Mouse (Mus musculus): Measurements from ENCODE around the gene Tcf7l2. TPM values are rescaled to one million over a fixed set of nuclear protein-coding genes. Genes with fewer than 3 reads are reported as not detected.

Tcf7l2 gene
- polyA plus RNA-seq, 1 experiment, result 10.9 TPM

DNA sequence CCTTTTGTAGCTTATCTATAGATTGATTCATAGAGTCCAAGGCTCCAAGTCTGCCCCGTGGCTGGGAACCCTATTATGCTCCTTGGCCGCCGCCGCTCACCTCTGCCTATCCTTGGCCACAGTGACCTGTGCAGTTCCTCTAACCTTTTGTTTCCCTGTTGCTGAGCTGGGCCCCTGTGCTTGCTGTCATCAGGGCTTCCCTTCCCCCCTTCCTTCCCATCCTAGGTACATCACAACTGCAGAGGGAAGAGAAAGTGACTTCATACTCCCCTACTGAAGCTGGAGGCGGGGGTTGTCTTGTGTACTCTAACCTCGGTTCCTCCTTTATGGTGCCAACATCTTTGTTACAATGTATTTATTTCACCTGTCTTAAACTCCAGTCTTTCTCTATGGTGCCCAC is 50.3 kb downstream of the Tcf7l2 start:
- no peak for TF ChIP-seq GATA1 (IDR thresholded peaks at IDR 0.05; ENCODE audit: low read length)

GRCm38 (mm10) chr19:55792571-55792970 is 51.0 kb downstream of the Tcf7l2 start:
- no peak for TF ChIP-seq GATA1 (IDR thresholded peaks at IDR 0.05; ENCODE audit: low read length)

DNA sequence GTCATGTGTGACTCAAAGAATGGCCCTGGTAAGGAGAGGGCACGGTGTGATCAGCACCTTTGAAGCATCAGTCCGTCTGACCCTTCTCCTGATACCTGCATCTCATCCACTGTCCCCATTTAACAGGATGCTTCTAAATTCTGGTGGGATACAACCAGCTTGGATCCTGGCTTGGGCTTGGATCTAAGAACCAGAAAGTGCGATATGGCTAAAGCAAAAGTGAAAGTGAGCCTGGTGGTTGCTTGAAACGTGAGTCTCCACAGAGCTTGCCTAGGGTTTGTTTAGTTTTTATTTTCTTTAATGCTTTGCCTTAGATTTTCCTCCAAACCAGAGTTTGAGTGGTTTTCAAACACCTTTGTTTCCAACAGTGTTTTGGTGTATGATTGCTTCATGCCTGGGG is 51.4 kb downstream of the Tcf7l2 start:
- no peak for TF ChIP-seq GATA1 (IDR thresholded peaks at IDR 0.05; ENCODE audit: low read length)

GRCm38 (mm10) chr19:55794194-55794945 is 52.8 kb downstream of the Tcf7l2 start:
- no peak for TF ChIP-seq GATA1 (IDR thresholded peaks at IDR 0.05; ENCODE audit: low read length)

GRCm38 (mm10) chr19:55794946-55795340 is 53.3 kb downstream of the Tcf7l2 start:
- no peak for TF ChIP-seq GATA1 (IDR thresholded peaks at IDR 0.05; ENCODE audit: low read length)

DNA sequence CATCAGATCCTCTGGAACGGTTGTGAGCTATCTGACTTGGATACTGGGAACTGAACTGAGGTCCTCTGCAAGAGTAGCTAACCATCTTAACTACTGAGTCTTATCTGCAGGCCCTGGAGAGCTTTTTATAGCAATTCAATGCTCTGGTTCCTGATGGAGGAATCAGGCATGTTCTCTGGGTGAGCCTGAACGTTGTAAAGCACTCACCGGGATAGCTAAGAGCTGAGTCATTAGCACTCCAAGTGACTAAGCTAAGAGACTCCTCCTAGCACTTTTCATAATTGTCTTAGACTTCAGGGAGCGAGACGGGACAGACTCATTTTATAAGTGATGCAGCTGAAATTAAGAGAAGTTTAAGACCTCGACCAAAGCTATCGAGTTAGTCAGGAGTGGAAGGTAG is 53.7 kb downstream of the Tcf7l2 start:
- TF ChIP-seq GATA1 (IDR thresholded peaks at IDR 0.05; ENCODE audit: low read length), result no peak

- TF ChIP-seq GATA1 (IDR thresholded peaks at IDR 0.05; ENCODE audit: low read length), result no peak
Measured at GRCm38 (mm10) chr19:55797834-55798233, 56.2 kb downstream of the Tcf7l2 start.

GRCm38 (mm10) chr19:55799411-55799810 is 57.8 kb downstream of the Tcf7l2 start:
- no peak for TF ChIP-seq GATA1 (IDR thresholded peaks at IDR 0.05; ENCODE audit: low read length)

DNA sequence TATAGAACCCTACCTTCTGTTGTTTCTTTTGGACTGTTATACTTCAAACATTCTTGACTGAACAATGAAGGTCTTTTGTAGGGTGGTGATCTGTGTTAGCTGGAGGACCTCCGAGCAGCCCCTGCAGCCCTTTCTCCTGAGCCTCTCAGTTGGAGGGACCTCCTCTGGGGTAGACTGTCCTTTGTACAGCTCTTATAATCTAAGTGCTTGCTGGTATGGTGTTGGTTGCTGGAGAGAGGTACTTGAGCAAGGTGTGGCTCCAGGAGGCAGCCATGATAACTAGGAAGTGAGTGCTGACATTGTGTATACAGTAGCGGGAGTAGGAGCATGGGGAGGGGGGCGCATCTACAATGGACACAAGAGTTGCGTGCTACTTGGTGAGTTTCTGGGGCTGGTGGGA is 58.4 kb downstream of the Tcf7l2 start:
- no peak for TF ChIP-seq GATA1 (IDR thresholded peaks at IDR 0.05; ENCODE audit: low read length)

GRCm38 (mm10) chr19:55803121-55803520 is 61.5 kb downstream of the Tcf7l2 start:
- no peak for TF ChIP-seq GATA1 (IDR thresholded peaks at IDR 0.05; ENCODE audit: low read length)

GRCm38 (mm10) chr19:55803797-55804196 is 62.2 kb downstream of the Tcf7l2 start:
- no peak for TF ChIP-seq GATA1 (IDR thresholded peaks at IDR 0.05; ENCODE audit: low read length)

DNA sequence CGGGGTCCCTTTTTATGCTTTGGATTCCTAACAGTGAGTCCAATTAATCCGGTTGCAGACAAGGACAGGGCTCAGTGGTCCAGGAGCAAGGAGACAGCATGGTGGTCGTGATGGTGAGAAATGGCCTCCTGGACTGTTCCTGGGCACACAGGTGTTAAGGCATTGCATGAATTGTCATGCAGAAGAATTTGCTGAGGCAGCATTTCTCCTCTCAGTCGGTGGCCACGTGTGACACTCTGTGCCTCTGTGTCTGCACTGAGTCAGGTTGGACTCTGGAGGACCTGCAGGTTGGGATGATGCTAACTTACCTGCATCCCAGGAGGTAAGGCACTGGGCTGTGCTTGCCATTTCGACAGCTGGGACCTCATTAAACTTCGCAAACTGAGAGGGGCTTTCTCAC is 63.2 kb downstream of the Tcf7l2 start:
- no peak for TF ChIP-seq GATA1 (IDR thresholded peaks at IDR 0.05; ENCODE audit: low read length)

- no peak for TF ChIP-seq GATA1 (IDR thresholded peaks at IDR 0.05; ENCODE audit: low read length)
Measured at GRCm38 (mm10) chr19:55806434-55807193, 65.0 kb downstream of the Tcf7l2 start.

DNA sequence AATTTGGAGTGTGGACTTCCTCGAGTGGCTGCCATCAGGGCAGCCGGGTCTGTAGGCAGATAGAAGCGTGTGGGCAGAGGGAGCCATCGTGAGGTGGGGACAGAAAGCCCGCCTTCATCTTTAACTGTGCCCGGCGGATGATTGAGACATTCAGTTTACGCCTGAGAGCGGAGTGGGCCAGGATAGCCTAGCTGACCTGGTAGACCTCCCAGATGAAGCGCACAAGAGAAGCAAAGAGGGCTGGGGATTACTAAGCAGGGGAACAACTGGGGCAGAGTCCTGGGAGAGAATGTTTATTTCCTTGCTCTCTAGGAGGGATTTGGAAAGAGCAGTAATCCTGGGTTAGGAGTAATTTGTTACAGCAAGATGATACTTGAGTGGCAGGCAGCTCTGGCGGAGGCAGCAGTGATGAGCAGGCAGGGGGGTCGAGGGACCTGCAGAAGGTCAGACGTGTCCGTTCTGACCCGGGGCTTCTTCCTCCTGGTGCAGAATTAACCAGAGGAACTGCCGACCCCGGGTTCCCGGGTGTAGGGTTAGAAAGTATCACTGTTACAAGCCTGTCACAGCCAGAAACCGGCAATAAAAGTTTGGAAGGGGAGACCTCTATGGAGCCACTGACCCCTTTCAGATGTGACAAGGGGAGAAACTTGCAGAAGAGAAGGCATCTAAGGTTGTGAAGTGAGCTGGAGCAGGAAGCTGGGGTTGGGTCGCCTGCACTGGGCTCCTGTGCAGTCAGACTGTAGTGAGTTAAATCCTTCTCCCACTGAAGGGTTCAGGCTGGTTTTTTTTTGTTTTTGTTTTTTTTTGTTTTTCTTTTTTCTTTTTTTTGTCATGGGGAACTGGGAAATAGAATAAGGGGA is 65.8 kb downstream of the Tcf7l2 start:
- no peak for TF ChIP-seq GATA1 (IDR thresholded peaks at IDR 0.05; ENCODE audit: low read length)

DNA sequence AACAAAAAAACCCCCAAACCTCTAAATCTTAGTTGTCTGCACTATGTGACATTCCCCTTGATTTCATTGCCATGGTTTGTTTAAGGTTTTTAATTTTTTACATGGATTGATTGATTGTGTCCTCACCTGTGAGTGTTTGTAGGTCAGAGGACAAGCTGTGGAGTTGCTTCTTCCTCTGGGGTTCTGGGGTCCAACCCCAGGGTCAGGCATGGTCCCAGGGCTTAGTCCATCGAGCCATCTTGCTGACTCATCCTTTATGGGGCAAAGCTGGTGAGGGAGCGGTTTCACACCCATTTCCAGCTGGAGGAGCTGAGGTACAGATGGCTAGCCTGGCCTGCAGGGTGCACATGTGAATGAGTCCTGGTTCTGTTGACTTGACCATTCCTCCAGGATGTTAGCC is 66.7 kb downstream of the Tcf7l2 start:
- no peak for TF ChIP-seq GATA1 (IDR thresholded peaks at IDR 0.05; ENCODE audit: low read length)

- no peak for TF ChIP-seq GATA1 (IDR thresholded peaks at IDR 0.05; ENCODE audit: low read length)
Measured at GRCm38 (mm10) chr19:55809539-55809938, 67.9 kb downstream of the Tcf7l2 start.

All from G1E-ER4 (cell line).